ENCODE assay signal across 17 mouse cellular contexts in the genomic region with DNA sequence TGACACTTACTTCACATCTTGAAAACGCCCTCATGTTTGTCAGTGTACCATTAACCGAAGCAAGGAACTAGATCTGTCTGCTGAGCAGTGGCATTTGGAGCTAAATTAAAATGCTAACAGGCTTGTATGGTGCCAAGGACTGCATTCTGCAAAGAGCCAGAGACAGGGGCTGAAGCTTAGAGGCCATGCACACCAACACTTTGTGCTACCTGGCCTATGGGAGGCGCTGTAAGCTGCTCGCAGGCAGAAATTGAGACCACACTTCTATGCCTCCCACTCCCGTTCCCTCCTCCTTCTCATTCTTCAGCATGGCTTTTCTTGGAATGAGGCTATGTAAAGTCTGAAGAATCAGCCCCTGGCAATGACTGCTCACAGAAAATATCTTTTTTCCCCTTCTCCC.
DNase-seq lines count a peak whose midpoint lies in the region; ATAC-seq lines count a peak whose summit lies in the region.
"Had no signal": no experiment of that assay in that cellular context is flagged by ENCODE, and none has a peak within 500 bp of the region (broad histone marks: within the 10 kb centered on the region; RNA-seq: fewer than 3 reads in every experiment).

No protein-coding gene starts in this region.

- no peak overlapping the region for H3K4me2 ChIP-seq in hindbrain, embryonic 13.5 days
- H3K4me2 ChIP-seq: embryonic facial prominence, embryonic 12.5 days; hindbrain, embryonic 15.5 days; neural tube, embryonic 13.5 days had no signal

- no peaks in the 10 kb centered on the region for H3K27me3 ChIP-seq in hindbrain, embryonic 13.5 days
- H3K27me3 ChIP-seq: embryonic facial prominence, embryonic 12.5 days; hindbrain, embryonic 15.5 days; neural tube, embryonic 13.5 days had no signal

- no peak for ATAC-seq in hindbrain, embryonic 13.5 days (ENCODE audit: low FRiP score)
- ATAC-seq: intestine, postnatal 0 days; lung, postnatal 0 days had no signal

- 85% methylated on average over 5 of the region's 5 CpGs for WGBS in hindbrain, embryonic 13.5 days

- no peak overlapping the region for H3K4me3 ChIP-seq in hindbrain, embryonic 13.5 days
- H3K4me3 ChIP-seq: embryonic facial prominence, embryonic 12.5 days; hindbrain, embryonic 15.5 days; neural tube, embryonic 13.5 days had no signal

- intact Hi-C loops in left cerebral cortex, postnatal 36 days (cut with DNase I) = no loop called here

- peaks cover 8% of the 10 kb centered on the region; the same call in 1 of the 2 replicates for H3K4me1 ChIP-seq in hindbrain, embryonic 13.5 days (replicated peaks)
- H3K4me1 ChIP-seq: embryonic facial prominence, embryonic 12.5 days had no signal

- H3K36me3 ChIP-seq in hindbrain, embryonic 13.5 days = no peaks in the 10 kb centered on the region
- H3K36me3 ChIP-seq: embryonic facial prominence, embryonic 12.5 days; hindbrain, embryonic 15.5 days; neural tube, embryonic 13.5 days had no signal

- no peaks in the 10 kb centered on the region for H3K9me3 ChIP-seq in hindbrain, embryonic 13.5 days
- H3K9me3 ChIP-seq: embryonic facial prominence, embryonic 12.5 days; hindbrain, embryonic 15.5 days; neural tube, embryonic 13.5 days had no signal

- no peak overlapping the region for H3K9ac ChIP-seq in hindbrain, embryonic 13.5 days
- H3K9ac ChIP-seq: embryonic facial prominence, embryonic 12.5 days; hindbrain, embryonic 15.5 days; liver, embryonic 14.5 days; neural tube, embryonic 13.5 days had no signal

- peak; percentile 19 for DNase-seq in kidney, adult 11 months
- DNase-seq in kidney, adult 9 months = no peak
- peak; percentile 18 for DNase-seq in R1 (ENCODE audit: low read depth, low spot score)
- peak; percentile 2 to 20 for DNase-seq in frontal cortex, postnatal 25 days (ENCODE audit: low spot score in 2 of 2)
- DNase-seq in left cerebral cortex, postnatal 36 days (ENCODE audit: low spot score in 2 of 2) = peak; percentile 15 to 26
- no peak for DNase-seq in spleen, adult 18-20 months
- DNase-seq in urinary bladder, adult 2 months (ENCODE audit: low spot score) = no peak
- DNase-seq: adrenal gland, postnatal 10 days; cerebellum, postnatal 25 days; heart, adult 18-20 months had no signal

- H3K27ac ChIP-seq in hindbrain, embryonic 13.5 days = no peak overlapping the region
- H3K27ac ChIP-seq: embryonic facial prominence, embryonic 12.5 days; hindbrain, embryonic 15.5 days; liver, embryonic 14.5 days; neural tube, embryonic 13.5 days had no signal

Comparison
In these comparisons a context has a peak if more than half of its experiments do, and no peak if none do; other contexts are left out.
1. DNase-seq: peak in kidney, adult 11 months (single experiment), R1 (single experiment), frontal cortex, postnatal 25 days (2 of 2) and left cerebral cortex, postnatal 36 days (2 of 2); none in kidney, adult 9 months (single experiment), spleen, adult 18-20 months (0 of 2) and urinary bladder, adult 2 months (single experiment).